Mouse (Mus musculus): ENCODE results near the gene Ptges. TPM values are rescaled to one million over a fixed set of nuclear protein-coding genes. Genes with fewer than 3 reads are reported as not detected.

Gene Ptges
- total and polyA plus RNA-seq, 3 experiments = not detected

GRCm38 (mm10) chr2:30846236-30846635 lies 83.4 kb downstream of the Ptges start:
- no peak for DNase-seq (ENCODE audit: low read depth, low spot score)
- Histone ChIP-seq H3K27me3 (ENCODE audit: control insufficient read depth in 1 of 2, insufficient read depth in 2 of 2, low read length in 2 of 2) (peaks cover 0 to 9% of the 10 kb centered on the region in 2 experiments; a peak in 3 of 4 replicates), H3K9ac (ENCODE audit: control insufficient read depth, low read depth, low read length, poor library complexity, severe bottlenecking) (no peak overlapping the region), H3K36me3 (ENCODE audit: control insufficient read depth in 1 of 2, insufficient read depth in 2 of 2, low read length in 2 of 2) (no peaks in the 10 kb centered on the region), H3K4me3 (ENCODE audit: control insufficient read depth in 1 of 2, insufficient read depth in 1 of 2, low read depth in 2 of 2, low read length in 2 of 2) (no peak overlapping the region), H3K79me2 (ENCODE audit: control insufficient read depth, insufficient read depth, low read length, poor library complexity) (no peaks in the 10 kb centered on the region), H3K9me3 (replicated peaks; ENCODE audit: insufficient read depth, low read length) (no peaks in the 10 kb centered on the region), H3K27ac (ENCODE audit: control insufficient read depth, low read depth, low read length) (no peak overlapping the region), H3K4me1 (ENCODE audit: control insufficient read depth in 1 of 2, insufficient read depth in 2 of 2, low read length in 2 of 2) (no peaks in the 10 kb centered on the region)
- TF ChIP-seq CHD2 (IDR thresholded peaks at IDR 0.05; ENCODE audit: low read length) (no peak), MAX (IDR thresholded peaks at IDR 0.05; ENCODE audit: low read length) (no peak)

GRCm38 (mm10) chr2:30845152-30846070 lies 84.3 kb downstream of the Ptges start:
- H3K27me3 ChIP-seq (ENCODE audit: control insufficient read depth in 1 of 2, insufficient read depth in 2 of 2, low read length in 2 of 2) = peaks cover 4 to 7% of the 10 kb centered on the region in 2 experiments
- H3K36me3 ChIP-seq (ENCODE audit: control insufficient read depth in 1 of 2, insufficient read depth in 2 of 2, low read length in 2 of 2) = no peaks in the 10 kb centered on the region
- no peak overlapping the region for H3K4me3 ChIP-seq (ENCODE audit: control insufficient read depth in 1 of 2, insufficient read depth in 1 of 2, low read depth in 2 of 2, low read length in 2 of 2)
- no peaks in the 10 kb centered on the region for H3K4me1 ChIP-seq (ENCODE audit: control insufficient read depth in 1 of 2, insufficient read depth in 2 of 2, low read length in 2 of 2)
- TF ChIP-seq E2F4 (IDR thresholded peaks at IDR 0.05; ENCODE audit: borderline replicate concordance, low read depth, low read length) (no peak), NRF1 (IDR thresholded peaks at IDR 0.05; ENCODE audit: insufficient read depth, low read depth, low read length, poor library complexity, severe bottlenecking) (no peak), TBP (IDR thresholded peaks at IDR 0.05; ENCODE audit: low read depth, low read length) (no peak)
- DNase-seq (ENCODE audit: low read depth, low spot score) = no peak
- H3K9me3 ChIP-seq (replicated peaks; ENCODE audit: insufficient read depth, low read length) = no peaks in the 10 kb centered on the region
- no peak overlapping the region for H3K9ac ChIP-seq (ENCODE audit: control insufficient read depth, low read depth, low read length, poor library complexity, severe bottlenecking)
- no peak overlapping the region for H3K27ac ChIP-seq (ENCODE audit: control insufficient read depth, low read depth, low read length)
- no peaks in the 10 kb centered on the region for H3K79me2 ChIP-seq (ENCODE audit: control insufficient read depth, insufficient read depth, low read length, poor library complexity)

GRCm38 (mm10) chr2:30842615-30843014 lies 87.0 kb downstream of the Ptges start:
- Histone ChIP-seq H3K9me3 (replicated peaks; ENCODE audit: insufficient read depth, low read length) (no peaks in the 10 kb centered on the region), H3K4me3 (ENCODE audit: control insufficient read depth in 1 of 2, insufficient read depth in 1 of 2, low read depth in 2 of 2, low read length in 2 of 2) (no peak overlapping the region), H3K27me3 (ENCODE audit: control insufficient read depth in 1 of 2, insufficient read depth in 2 of 2, low read length in 2 of 2) (peaks cover 7 to 12% of the 10 kb centered on the region in 2 experiments), H3K27ac (ENCODE audit: control insufficient read depth, low read depth, low read length) (no peak overlapping the region), H3K4me1 (ENCODE audit: control insufficient read depth in 1 of 2, insufficient read depth in 2 of 2, low read length in 2 of 2) (no peaks in the 10 kb centered on the region), H3K36me3 (ENCODE audit: control insufficient read depth in 1 of 2, insufficient read depth in 2 of 2, low read length in 2 of 2) (no peaks in the 10 kb centered on the region), H3K9ac (ENCODE audit: control insufficient read depth, low read depth, low read length, poor library complexity, severe bottlenecking) (no peak overlapping the region), H3K79me2 (ENCODE audit: control insufficient read depth, insufficient read depth, low read length, poor library complexity) (no peaks in the 10 kb centered on the region)
- TF ChIP-seq TAL1 (IDR thresholded peaks at IDR 0.05; ENCODE audit: low read length) = no peak
- no peak for TF ChIP-seq JUND (IDR thresholded peaks at IDR 0.05; ENCODE audit: low read depth, low read length)
- no peak for TF ChIP-seq CHD1 (IDR thresholded peaks at IDR 0.05; ENCODE audit: low read depth, low read length)
- no peak for TF ChIP-seq E2F4 (IDR thresholded peaks at IDR 0.05; ENCODE audit: borderline replicate concordance, low read depth, low read length)
- TF ChIP-seq MEF2A (IDR thresholded peaks at IDR 0.05; ENCODE audit: extremely low read depth, insufficient replicate concordance, low read depth, low read length, poor library complexity, severe bottlenecking) = no peak
- no peak for TF ChIP-seq USF2 (IDR thresholded peaks at IDR 0.05; ENCODE audit: borderline replicate concordance in 1 of 2, insufficient read depth in 1 of 2, low read depth in 1 of 2, low read length in 2 of 2)
- no peak for TF ChIP-seq HCFC1 (IDR thresholded peaks at IDR 0.05; ENCODE audit: low read depth, low read length)
- no peak for TF ChIP-seq ZMIZ1 (IDR thresholded peaks at IDR 0.05; ENCODE audit: low read depth, low read length)
- TF ChIP-seq POLR2A (IDR thresholded peaks at IDR 0.05; ENCODE audit: control insufficient read depth in 1 of 2, insufficient read depth in 1 of 2, low read depth in 1 of 2, low read length in 2 of 2, poor library complexity in 1 of 2) = no peak
- no peak for TF ChIP-seq TBP (IDR thresholded peaks at IDR 0.05; ENCODE audit: low read depth, low read length)
- no peak for DNase-seq (ENCODE audit: low read depth, low spot score)
